Mouse (Mus musculus) liver, postnatal 0 days (tissue): Measurements from ENCODE around the gene Arid2. TPM values are rescaled to one million over a fixed set of nuclear protein-coding genes. Genes with fewer than 3 reads are reported as not detected.

Experiments used
- ATAC-seq: fragments of 200-750 bp; cut with Nextera tagmentation; 2 replicates; pipeline ENCODE4 v1.8.0; 2017; ENCODE audit warnings: mild to moderate bottlenecking, moderate library complexity
- DNase-seq: peaks from one replicate; pipeline ENCODE4 v3.0.0-alpha.2; 2016
- H3K27ac ChIP-seq: fragments of 300-500 bp; sonication (generic); 2 replicates; pipeline ENCODE4 v1.5.1; 2014; ENCODE audit warnings: antibody characterized with exemption, moderate library complexity, mild to moderate bottlenecking, low read depth
- H3K27me3 ChIP-seq: fragments of 300-500 bp; sonication (generic); 2 replicates; pipeline ENCODE4 v1.6.1; 2014; ENCODE audit warnings: low read length, control low read depth, mixed read lengths; ENCODE audit not compliant: insufficient read depth
- H3K36me3 ChIP-seq: fragments of 300-500 bp; sonication (generic); replicated peaks from 2 replicates; pipeline ENCODE4 v1.6.1; 2014; ENCODE audit warnings: mild to moderate bottlenecking, control low read depth, low read length, moderate library complexity, mixed read lengths; ENCODE audit not compliant: insufficient read depth
- H3K4me1 ChIP-seq: fragments of 300-500 bp; sonication (generic); 2 replicates; pipeline ENCODE4 v1.6.1; 2014; ENCODE audit warnings: antibody characterized with exemption, mild to moderate bottlenecking, control low read depth; ENCODE audit not compliant: insufficient read depth
- H3K4me2 ChIP-seq: fragments of 300-500 bp; sonication (generic); 2 replicates; pipeline ENCODE4 v1.6.1; 2014; ENCODE audit warnings: low read depth, mild to moderate bottlenecking, low read length, moderate library complexity, mixed read lengths
- H3K4me3 ChIP-seq: fragments of 300-500 bp; sonication (generic); 2 replicates; pipeline ENCODE4 v1.5.1; 2014; ENCODE audit warnings: low read depth, low read length
- H3K9ac ChIP-seq: fragments of 300-500 bp; sonication (generic); replicated peaks from 2 replicates; pipeline ENCODE4 v1.6.1; 2014; ENCODE audit warnings: mild to moderate bottlenecking, moderate library complexity
- H3K9me3 ChIP-seq: fragments of 300-500 bp; sonication (generic); 2 replicates; pipeline ENCODE4 v1.6.1; 2016; ENCODE audit warnings: mild to moderate bottlenecking, control low read depth, low read length, mixed read lengths
- CTCF ChIP-seq: sonication (generic); IDR thresholded peaks from 2 replicates; pipeline ENCODE4 v1.5.1; 2016; ENCODE audit warnings: antibody characterized with exemption, low read depth
- EP300 ChIP-seq: IDR thresholded peaks from 2 replicates; pipeline ENCODE4 v1.6.1; 2016; ENCODE audit warnings: antibody characterized with exemption, low read depth, mild to moderate bottlenecking
- WGBS: fragments of 180-500 bp; shearing (Covaris S2); extraction: QIAGEN DNeasy Blood & Tissue Kit; methylation state at CpG from one replicate; pipeline ENCODE4 v1.1.7; 2014; ENCODE audit not compliant: insufficient replicate concordance; 5-methylcytosine and 5-hydroxymethylcytosine counted together
- polyA plus RNA-seq: library from polyadenylated mRNA; unstranded; fragments of >200 nt; fragmentation: Nextera tagmentation; extraction: Ambion mirVana; gene quantifications from 2 replicates; pipeline ENCODE4 v1.2.1, GENCODE M21; 2015

The Arid2 gene
- polyA plus RNA-seq, 1 experiment from 2014 or later: 5.5 TPM

GRCm38 (mm10) chr15:96283141-96283540 lies 4.2 kb upstream of the Arid2 start:
- H3K9ac ChIP-seq: no peak overlapping the region
- peaks cover 11% of the 10 kb centered on the region for H3K36me3 ChIP-seq
- H3K4me3 ChIP-seq: no peak overlapping the region
- H3K27me3 ChIP-seq: no peaks in the 10 kb centered on the region
- H3K4me2 ChIP-seq: peak overlapping the region; percentile 89
- TF ChIP-seq CTCF: no peak
- no peak for TF ChIP-seq EP300
- H3K27ac ChIP-seq: no peak overlapping the region
- WGBS: 77% methylated on average over 8 of the region's 8 CpGs
- H3K9me3 ChIP-seq: no peaks in the 10 kb centered on the region
- DNase-seq (no peak), ATAC-seq (no peak)
- peaks cover 34% of the 10 kb centered on the region for H3K4me1 ChIP-seq

DNA sequence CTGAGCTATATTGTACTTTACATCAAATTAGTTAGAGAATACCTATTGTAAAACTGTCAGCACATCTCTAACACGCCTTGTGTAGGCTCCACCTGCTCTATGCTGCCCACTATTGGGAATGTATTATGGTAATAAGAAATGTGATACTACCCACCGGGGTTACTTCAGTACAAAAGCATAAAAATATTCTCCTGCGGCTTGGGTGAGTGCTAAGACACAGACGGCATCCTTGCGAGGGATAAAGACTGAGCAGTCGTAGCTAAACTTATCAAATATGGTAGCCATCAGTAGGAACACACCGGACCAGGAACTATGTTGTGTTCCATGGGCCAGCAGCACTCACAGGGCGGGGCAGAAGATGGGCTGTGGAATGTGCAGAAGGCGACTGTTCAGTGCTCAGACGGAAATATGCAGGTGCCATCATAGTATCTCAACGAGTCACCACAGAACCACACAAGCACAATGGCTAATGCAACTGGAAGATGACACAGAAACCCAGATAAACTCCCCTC lies 3.3 kb upstream of the Arid2 start:
- Histone ChIP-seq H3K9ac (peak overlapping the region; percentile 99), H3K4me3 (peak overlapping the region; percentile 95), H3K4me1 (peaks cover 30% of the 10 kb centered on the region), H3K36me3 (peaks cover 7% of the 10 kb centered on the region), H3K9me3 (no peaks in the 10 kb centered on the region), H3K4me2 (peak overlapping the region; percentile 89), H3K27me3 (no peaks in the 10 kb centered on the region), H3K27ac (peak overlapping the region; percentile 100)
- ATAC-seq (no peak), DNase-seq (peak; percentile 45)
- TF ChIP-seq EP300 (no peak), CTCF (peak; percentile 62)
- WGBS: 8% methylated on average over 11 of the region's 11 CpGs

- peak overlapping the region; percentile 89 for H3K4me2 ChIP-seq
- H3K9ac ChIP-seq: peak overlapping the region; percentile 99
- peak; percentile 5 for ATAC-seq
- H3K4me3 ChIP-seq: peak overlapping the region; percentile 95
- WGBS: 2% methylated on average over 60 of the region's 67 CpGs
- no peaks in the 10 kb centered on the region for H3K27me3 ChIP-seq
- H3K36me3 ChIP-seq: peaks cover 6% of the 10 kb centered on the region
- TF ChIP-seq EP300: no peak
- peak overlapping the region; percentile 100 for H3K27ac ChIP-seq
- H3K4me1 ChIP-seq: peaks cover 29% of the 10 kb centered on the region
- peak; percentile 70 for DNase-seq
- H3K9me3 ChIP-seq: no peaks in the 10 kb centered on the region
Measured at GRCm38 (mm10) chr15:96284711-96285322, 2.5 kb upstream of the Arid2 start.

DNA sequence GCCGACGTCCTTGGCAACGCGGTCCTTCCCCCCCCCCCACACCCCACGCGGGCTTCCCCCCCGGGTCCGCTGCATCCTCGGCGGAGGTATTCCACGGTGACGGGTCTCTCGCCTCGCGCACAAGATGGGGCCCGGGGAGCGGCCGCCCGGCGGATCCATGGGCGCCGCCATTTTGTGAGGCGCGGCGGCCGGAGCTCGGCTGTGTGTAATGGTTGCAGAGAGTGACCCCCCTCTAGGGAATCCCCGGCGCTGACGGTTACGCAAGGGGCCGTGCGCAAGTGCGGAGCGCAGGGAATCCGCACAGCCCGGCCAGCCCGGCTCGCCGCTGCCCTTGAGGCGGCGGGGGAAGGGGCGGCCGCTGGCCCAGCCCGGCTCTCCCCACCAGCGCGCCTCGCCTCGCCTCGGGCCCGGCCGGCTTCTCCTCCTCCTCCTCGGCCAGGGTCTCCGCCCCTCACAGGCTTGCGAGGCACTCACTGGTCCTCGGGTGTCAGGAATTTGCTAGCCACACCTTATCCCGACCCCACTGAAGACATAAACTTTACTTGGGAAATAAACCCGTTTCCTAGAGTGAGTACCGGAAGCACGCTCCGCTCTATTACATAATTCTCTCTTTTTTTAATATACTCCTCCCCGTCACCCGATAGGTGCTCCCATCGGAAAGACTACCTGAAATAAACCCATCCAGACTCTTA lies 1.8 kb upstream of the Arid2 start:
- peak overlapping the region; percentile 89 for H3K4me2 ChIP-seq
- DNase-seq: peak; percentile 90
- peak; percentile 61 for ATAC-seq
- TF ChIP-seq CTCF: no peak
- no peak for TF ChIP-seq EP300
- H3K9ac ChIP-seq: peak overlapping the region; percentile 99
- H3K36me3 ChIP-seq: peaks cover 3% of the 10 kb centered on the region
- H3K9me3 ChIP-seq: no peaks in the 10 kb centered on the region
- peak overlapping the region; percentile 95 for H3K4me3 ChIP-seq
- peak overlapping the region; percentile 100 for H3K27ac ChIP-seq
- H3K4me1 ChIP-seq: peaks cover 33% of the 10 kb centered on the region
- H3K27me3 ChIP-seq: no peaks in the 10 kb centered on the region
- under 1% methylated on average over 53 of the region's 64 CpGs for WGBS

- H3K9ac ChIP-seq: peak overlapping the region; percentile 99
- peak; percentile 71 for ATAC-seq
- H3K27me3 ChIP-seq: no peaks in the 10 kb centered on the region
- H3K4me1 ChIP-seq: peaks cover 29% of the 10 kb centered on the region
- peak; percentile 94 for DNase-seq
- no peaks in the 10 kb centered on the region for H3K9me3 ChIP-seq
- H3K36me3 ChIP-seq: no peaks in the 10 kb centered on the region
- H3K27ac ChIP-seq: peak overlapping the region; percentile 100
- 0% methylated on average over 57 of the region's 72 CpGs for WGBS
- H3K4me3 ChIP-seq: peak overlapping the region; percentile 95
- H3K4me2 ChIP-seq: peak overlapping the region; percentile 89
- TF ChIP-seq CTCF: peak; percentile 66
- TF ChIP-seq EP300: no peak
Measured at GRCm38 (mm10) chr15:96286015-96286934, 1.0 kb upstream of the Arid2 start.

GRCm38 (mm10) chr15:96286935-96287292 lies 404 bp upstream of the Arid2 start:
- Histone ChIP-seq H3K4me2 (peak overlapping the region; percentile 89), H3K27ac (peak overlapping the region; percentile 100), H3K36me3 (no peaks in the 10 kb centered on the region), H3K9me3 (no peaks in the 10 kb centered on the region), H3K27me3 (no peaks in the 10 kb centered on the region), H3K9ac (peak overlapping the region; percentile 99), H3K4me3 (peak overlapping the region; percentile 95), H3K4me1 (peaks cover 24% of the 10 kb centered on the region)
- DNase-seq: no peak
- WGBS: 6% methylated on average over 14 of the region's 63 CpGs
- TF ChIP-seq CTCF: no peak
- TF ChIP-seq EP300: no peak
- ATAC-seq: peak; percentile 33
